Mouse (Mus musculus): ENCODE measurements around the gene Olfr639. TPM values are rescaled to one million over a fixed set of nuclear protein-coding genes. Genes with fewer than 3 reads are reported as not detected.
"Not testable (repeated sequence)": the region's sequence is repeated elsewhere in the genome, so short reads cannot be mapped to it uniquely, and the experiment has no call there.

Gene Olfr639
- polyA plus RNA-seq (2012; rRNA removed) = not detected in 2 replicates

DNA sequence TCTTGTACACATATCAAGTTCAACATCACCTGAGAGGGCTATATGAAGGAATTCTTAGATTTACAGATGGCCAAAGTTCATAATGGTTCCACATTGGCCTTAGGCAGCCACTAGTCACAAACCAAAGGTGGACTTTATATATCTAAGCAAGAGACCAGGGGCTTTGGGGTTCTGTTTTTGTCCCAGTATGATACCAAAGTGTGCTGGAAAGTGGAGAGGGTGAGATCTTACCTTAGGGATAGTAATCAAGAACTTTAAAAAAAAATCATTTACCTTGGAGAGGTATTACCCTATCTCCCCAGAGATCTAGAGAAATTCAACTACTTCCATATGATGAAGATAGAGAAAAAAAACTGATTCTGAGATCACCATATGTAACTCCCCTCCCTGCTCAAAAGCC is at the start of gene Olfr639:
Gene Olfr639 (minus strand): TSS at position 101 of the 400 bp plus-strand sequence.
- no peak for DNase-seq (ENCODE audit: extremely low spot score in 1 of 2, low spot score in 1 of 2)

DNA sequence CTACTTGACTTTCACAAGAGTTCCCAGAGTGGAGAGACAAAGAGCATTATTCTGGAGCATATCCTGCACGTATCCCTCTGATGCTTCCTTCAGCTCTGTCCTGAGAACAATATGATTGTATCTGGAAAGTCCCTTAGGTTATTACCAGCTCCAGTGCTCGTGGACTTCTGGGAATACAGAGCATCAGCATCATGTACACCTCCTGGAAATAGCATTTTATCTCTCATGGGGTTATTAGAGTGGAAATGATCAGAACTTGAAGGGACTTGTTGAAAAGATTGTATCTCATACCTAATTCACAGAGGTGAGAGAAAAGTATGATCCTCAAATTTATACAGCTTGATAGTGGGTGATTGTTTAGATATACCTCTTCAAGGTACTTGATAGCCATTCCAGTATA is 44.2 kb upstream of the Olfr639 start, which contains the start of gene 4930516K23Rik:
Gene 4930516K23Rik (minus strand): TSS at position 101 of the 400 bp plus-strand sequence.
- DNase-seq (ENCODE audit: extremely low spot score in 1 of 2, low spot score in 1 of 2) = no peak

DNA sequence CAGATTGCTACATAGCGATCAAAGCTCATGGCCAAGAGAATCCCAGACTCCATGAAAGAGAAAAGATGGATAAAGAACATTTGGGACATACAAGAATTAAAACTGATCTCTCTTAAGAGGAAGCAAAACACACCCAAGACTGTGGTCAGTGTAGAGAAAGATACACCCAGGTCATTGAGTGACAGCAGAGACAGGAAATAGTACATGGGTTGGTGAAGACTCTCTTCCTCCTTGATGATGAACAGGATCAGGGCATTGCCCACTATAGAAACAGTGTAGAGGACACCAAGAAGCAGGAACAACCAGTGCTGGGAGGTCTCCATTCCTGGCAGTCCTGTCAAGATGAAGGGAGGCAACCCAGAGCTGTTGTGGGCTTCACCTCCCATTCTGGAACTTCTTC is 42.1 kb upstream of the Olfr639 start:
- DNase-seq (ENCODE audit: extremely low spot score in 1 of 2, low spot score in 1 of 2) = no peak

DNA sequence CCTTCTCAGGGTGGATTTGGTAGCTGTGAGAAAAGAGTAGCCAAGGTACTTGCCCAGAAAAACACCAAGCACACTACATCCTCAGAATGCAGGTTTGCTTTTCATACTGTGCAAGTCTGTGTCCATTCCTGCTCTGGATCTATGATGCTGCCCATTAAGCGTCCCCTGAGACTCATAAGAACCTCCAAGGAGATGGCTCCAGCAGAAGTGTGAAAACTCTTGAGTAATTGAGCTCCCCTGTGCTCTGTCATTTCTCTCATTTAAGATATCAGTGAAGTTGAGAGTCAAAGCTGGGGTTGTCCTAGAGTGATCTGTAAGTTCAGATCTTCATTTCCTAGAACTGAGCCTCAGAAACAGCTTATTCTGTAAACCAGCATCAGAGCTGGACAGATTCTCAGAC is 35.5 kb upstream of the Olfr639 start, which contains the start of gene Olfr642:
Gene Olfr642 (minus strand): TSS at position 101 of the 400 bp plus-strand sequence.
- no peak for DNase-seq (ENCODE audit: extremely low spot score in 1 of 2, low spot score in 1 of 2)

DNA sequence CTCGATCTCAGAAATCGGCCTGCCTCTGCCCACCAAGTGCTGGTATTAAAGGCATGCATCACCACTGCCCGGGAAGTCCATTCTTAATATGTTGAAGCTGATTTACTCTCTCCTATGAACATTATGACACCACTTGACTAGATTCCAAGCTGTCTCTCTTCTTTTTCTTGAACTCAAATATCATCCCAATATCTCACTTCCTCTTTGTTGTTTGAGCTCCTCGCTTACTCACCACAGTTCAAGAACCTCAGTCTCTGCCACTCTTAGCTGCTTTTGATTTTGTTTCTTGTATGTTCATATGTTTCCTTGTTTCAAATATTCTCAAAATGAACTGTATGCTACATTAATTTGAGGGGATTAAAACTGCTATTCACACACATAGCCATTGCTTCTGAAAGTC is 33.6 kb upstream of the Olfr639 start:
- DNase-seq (ENCODE audit: extremely low spot score in 1 of 2, low spot score in 1 of 2) = no peak

DNA sequence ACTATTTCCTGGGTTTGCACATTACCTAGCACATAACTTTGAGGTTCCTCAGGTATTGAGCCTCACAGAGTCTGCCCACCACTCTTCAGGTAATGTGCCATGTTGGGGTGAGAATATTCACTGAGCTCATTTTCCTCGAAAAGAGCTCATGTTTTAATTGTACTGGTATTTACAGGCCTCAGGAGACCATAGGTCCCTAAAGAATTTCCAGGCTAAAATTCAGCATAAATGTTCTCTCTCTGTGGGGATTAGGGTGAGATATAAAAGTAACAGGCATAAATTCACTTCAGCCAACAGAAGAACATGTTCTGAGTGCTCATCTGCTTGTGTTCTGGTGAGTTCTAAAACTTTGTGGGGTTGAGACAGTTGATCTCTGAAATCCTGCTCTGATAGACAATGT is 18.0 kb upstream of the Olfr639 start, which contains the start of gene Olfr641:
Gene Olfr641 (plus strand): TSS at position 301 of the 400 bp plus-strand sequence.
- no peak for DNase-seq (ENCODE audit: extremely low spot score in 1 of 2, low spot score in 1 of 2)

DNA sequence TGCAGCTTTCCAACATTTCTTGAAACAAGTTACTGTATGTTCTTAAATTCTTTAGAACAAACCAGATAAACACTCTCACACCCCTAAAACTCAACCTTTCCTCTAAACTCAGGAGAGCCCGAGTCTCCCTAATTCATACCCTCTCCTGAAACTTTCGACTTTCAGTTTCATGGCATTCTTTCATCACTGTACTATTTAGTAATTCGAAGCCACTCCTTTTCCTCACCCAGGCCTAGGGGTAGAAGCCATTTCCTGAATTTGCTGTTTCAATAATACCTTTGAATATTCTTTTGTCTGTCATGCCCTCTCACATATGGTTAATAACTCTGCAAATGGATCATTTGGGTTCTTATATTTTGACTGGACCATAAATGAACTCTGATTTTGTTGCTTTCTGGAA is 9.9 kb upstream of the Olfr639 start:
- no peak for DNase-seq (ENCODE audit: extremely low spot score in 1 of 2, low spot score in 1 of 2)

DNA sequence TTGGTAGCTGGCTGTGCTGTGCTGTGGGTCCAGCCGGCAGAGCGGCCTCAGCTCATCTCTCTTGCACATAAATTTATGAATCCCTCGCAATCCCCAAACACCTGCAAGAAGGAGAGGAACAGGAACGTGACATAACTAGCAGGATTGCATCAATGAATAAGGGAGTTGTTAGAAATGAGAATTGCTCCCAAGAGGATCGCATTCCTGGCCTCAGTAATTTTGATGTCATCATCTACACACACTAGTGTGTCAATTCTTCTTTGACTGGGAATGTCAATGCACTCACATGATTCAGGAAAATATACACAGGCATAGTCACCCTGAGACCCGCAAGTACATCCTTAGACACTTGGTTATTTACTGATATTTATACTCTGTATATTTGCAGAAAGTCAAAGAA is 8.4 kb upstream of the Olfr639 start, which contains the start of gene Olfr640:
Gene Olfr640 (minus strand): TSS at position 101 of the 400 bp plus-strand sequence.
- no peak for DNase-seq (ENCODE audit: extremely low spot score in 1 of 2, low spot score in 1 of 2)

DNA sequence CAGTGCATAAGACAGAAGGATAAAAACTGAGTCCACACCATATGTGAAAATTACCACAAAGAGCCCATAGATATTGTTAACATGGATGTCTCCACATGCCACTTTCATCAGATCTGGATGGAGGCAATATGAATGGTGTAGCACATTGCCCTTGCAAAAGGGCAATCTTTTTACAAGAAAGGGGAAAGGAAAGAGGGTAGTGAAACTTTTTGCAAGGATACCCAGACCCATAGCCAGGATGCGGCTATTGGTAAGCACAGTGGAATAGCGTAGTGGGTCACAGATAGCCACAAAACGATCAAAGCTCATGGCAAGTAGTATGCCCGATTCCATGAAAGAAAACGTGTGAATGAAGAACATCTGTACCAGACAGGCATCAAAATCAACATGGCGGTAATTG is 4.5 kb upstream of the Olfr639 start:
- no peak for DNase-seq (ENCODE audit: extremely low spot score in 1 of 2, low spot score in 1 of 2)

DNA sequence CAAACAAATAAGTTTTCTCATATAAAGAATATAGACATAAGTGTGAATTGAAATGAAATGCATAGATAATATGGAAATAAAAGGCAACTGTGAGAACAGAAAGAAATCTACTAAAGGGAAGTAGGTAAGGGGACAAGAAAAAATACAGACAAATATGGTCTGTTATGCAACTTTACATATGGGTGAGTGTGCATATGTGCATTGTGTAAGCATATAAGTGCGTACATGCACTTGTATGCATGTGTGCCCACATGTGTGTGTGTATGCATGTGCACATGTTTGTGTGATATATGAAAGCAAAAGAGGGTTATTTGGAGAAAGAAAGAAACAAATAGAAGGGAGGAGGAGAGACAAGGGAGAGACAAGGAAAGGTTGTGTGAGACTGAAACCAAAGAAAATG is 1.9 kb upstream of the Olfr639 start:
- DNase-seq (ENCODE audit: extremely low spot score in 1 of 2, low spot score in 1 of 2) = no peak

DNA sequence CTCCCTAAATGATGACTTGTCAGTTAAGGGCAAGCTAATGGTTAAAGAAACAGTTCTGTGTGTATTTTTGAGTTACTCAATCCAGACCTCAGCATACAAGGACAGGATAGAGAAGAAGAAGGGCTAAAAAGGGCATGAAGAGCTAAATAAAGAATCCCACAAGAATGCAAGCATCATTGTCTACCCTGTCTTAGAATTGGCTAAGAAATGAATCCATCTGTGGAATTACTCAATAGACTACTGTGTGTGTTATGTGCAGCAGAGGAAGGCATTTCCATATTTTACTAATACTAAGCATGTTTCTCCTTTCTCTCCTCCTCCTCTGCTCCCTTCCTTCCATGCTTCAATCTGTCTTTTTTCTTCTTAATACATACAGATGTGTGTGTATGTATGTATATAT is 18.0 kb downstream of the Olfr639 start:
- no peak for DNase-seq (ENCODE audit: extremely low spot score in 1 of 2, low spot score in 1 of 2)

DNA sequence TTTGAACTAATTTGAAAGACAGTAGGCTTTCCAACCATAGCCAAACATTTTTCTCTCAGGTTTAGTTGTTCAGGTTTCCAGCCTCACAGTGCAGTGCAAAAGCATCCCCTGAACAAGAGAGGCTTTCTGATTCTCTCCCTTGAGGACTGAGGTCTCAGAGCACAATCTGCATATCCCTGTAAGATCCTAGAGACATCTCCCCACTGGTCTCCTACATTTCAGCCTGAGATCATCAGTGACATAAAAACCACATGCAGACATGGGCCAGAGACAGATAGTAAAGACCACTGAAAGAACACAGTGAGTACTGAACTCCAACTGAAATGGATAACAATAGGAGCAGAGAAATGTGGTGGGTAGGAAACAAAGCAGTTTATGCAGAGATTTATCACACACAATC is 18.7 kb downstream of the Olfr639 start, which contains the start of gene Olfr638:
Gene Olfr638 (plus strand): TSS at position 301 of the 400 bp plus-strand sequence.
- no peak for DNase-seq (ENCODE audit: extremely low spot score in 1 of 2, low spot score in 1 of 2)

DNA sequence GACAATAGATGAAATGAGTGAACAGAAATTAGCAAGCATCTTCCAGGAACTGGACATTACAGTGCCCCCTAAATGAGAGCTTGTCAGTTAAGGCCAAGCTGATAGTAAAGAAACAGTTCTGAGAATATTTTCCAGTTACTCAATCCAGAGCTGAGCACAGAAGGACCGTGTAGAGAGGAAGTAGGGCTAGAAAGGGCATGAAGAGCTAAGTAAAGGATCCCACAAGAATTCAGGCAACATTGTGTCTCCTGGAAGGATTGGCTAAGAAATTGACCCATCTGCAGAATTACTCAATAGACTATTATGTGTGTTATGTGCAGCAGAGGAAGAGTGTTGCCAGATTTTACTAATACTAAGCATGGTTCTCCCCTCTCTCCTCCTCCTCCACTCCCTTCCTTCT is 45.3 kb downstream of the Olfr639 start:
- no peak for DNase-seq (ENCODE audit: extremely low spot score in 1 of 2, low spot score in 1 of 2)

DNA sequence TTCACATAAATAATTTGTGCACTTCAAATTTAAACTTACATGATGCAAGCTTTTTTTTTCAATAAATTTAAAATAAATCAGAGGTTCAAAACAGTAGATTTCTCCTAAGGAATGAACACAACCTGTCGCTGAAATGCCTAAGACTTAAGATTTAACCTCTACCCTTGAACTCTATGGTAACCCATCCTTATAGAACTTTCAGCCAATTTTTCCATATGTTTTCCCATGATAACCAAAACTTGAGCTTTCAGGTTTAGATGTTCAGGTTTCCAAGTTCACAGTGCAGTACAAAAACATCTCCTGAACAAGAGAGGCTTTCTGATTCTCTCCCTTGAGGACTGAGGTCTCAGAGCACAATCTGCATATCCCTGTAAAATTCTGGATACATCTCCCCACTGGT is 46.3 kb downstream of the Olfr639 start, which contains the start of gene Olfr635:
Gene Olfr635 (plus strand): TSS at position 301 of the 400 bp plus-strand sequence.
- DNase-seq (ENCODE audit: extremely low spot score in 1 of 2, low spot score in 1 of 2) = no peak

DNA sequence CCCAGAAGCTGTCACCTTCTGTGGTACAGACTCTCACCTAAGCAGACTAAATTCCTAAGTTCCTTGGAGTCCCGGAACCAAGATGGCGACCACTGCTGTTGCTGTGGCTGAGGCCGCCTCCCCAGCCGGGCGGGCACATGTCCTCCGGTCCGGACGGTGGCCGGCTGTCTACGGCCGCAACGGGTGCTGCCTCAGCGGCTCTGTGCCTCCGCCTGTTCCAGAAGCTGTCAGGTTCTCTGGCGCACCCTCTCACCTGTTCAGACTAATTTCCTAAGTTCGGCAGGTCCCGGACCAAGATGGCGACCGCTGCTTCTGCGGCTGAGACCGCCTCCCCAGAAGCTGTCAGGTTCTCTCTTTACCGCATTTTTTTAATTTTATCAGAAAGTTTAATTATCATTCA is 50.2 kb downstream of the Olfr639 start:
- not testable (repeated sequence) for DNase-seq (ENCODE audit: extremely low spot score in 1 of 2, low spot score in 1 of 2)

Other genes starting within 250 kb of the Olfr639 start
- gene Olfr69, start 245.7 kb downstream of the Olfr639 start, polyA plus RNA-seq (2012; rRNA removed) = not detected in 2 replicates
- gene Olfr68, start 237.6 kb downstream of the Olfr639 start, polyA plus RNA-seq (2012; rRNA removed) = not detected in 2 replicates
- gene Olfr67, start 225.5 kb downstream of the Olfr639 start, polyA plus RNA-seq (2012; rRNA removed) = not detected in 2 replicates
- gene Hbb-bt, start 203.3 kb downstream of the Olfr639 start, polyA plus RNA-seq (2012; rRNA removed) = 66.4 and 91.1 TPM in 2 replicates
- 468 and 610 TPM in 2 replicates for gene Hbb-bs, start 189.2 kb downstream of the Olfr639 start, polyA plus RNA-seq (2012; rRNA removed)
- not detected in 2 replicates for gene Hbb-bh2, start 176.8 kb downstream of the Olfr639 start, polyA plus RNA-seq (2012; rRNA removed)
- gene Hbb-bh1, start 174.1 kb downstream of the Olfr639 start, polyA plus RNA-seq (2012; rRNA removed) = 2.1 and 9.1 TPM in 2 replicates
- 20.5 and 59.2 TPM in 2 replicates for gene Hbb-y, start 164.1 kb downstream of the Olfr639 start, polyA plus RNA-seq (2012; rRNA removed)
- not detected in 2 replicates for gene Olfr66, start 131.1 kb downstream of the Olfr639 start, polyA plus RNA-seq (2012; rRNA removed)
- not detected in 2 replicates for gene Olfr64, start 122.8 kb downstream of the Olfr639 start, polyA plus RNA-seq (2012; rRNA removed)
- gene Olfr65, start 113.8 kb downstream of the Olfr639 start, polyA plus RNA-seq (2012; rRNA removed) = not detected in 2 replicates
- not detected in 2 replicates for gene Olfr631, start 88.5 kb downstream of the Olfr639 start, polyA plus RNA-seq (2012; rRNA removed)
- not detected in 2 replicates for gene Olfr632, start 83.0 kb downstream of the Olfr639 start, polyA plus RNA-seq (2012; rRNA removed)
- not detected in 2 replicates for gene Olfr633, start 72.9 kb downstream of the Olfr639 start, polyA plus RNA-seq (2012; rRNA removed)
- gene Olfr635, start 46.2 kb downstream of the Olfr639 start, polyA plus RNA-seq (2012; rRNA removed) = not detected in 2 replicates
- not detected in 2 replicates for gene Olfr638, start 18.6 kb downstream of the Olfr639 start, polyA plus RNA-seq (2012; rRNA removed)
- gene Olfr640, start 8.3 kb upstream of the Olfr639 start, polyA plus RNA-seq (2012; rRNA removed) = 0.11 TPM in 1 of 2 replicates, not detected in the other
- not detected in 2 replicates for gene Olfr641, start 18.1 kb upstream of the Olfr639 start, polyA plus RNA-seq (2012; rRNA removed)
- gene Olfr642, start 35.4 kb upstream of the Olfr639 start, polyA plus RNA-seq (2012; rRNA removed) = not detected in 2 replicates
- gene 4930516K23Rik, start 44.1 kb upstream of the Olfr639 start, polyA plus RNA-seq (2012; rRNA removed) = not detected in 2 replicates
- 0.02 TPM in 1 of 2 replicates, not detected in the other for gene Olfr644, start 54.6 kb upstream of the Olfr639 start, polyA plus RNA-seq (2012; rRNA removed)
- gene Olfr645, start 68.2 kb upstream of the Olfr639 start, polyA plus RNA-seq (2012; rRNA removed) = not detected in 2 replicates
- not detected in 2 replicates for gene Olfr646, start 87.6 kb upstream of the Olfr639 start, polyA plus RNA-seq (2012; rRNA removed)
- gene Ubqln5, start 112.5 kb upstream of the Olfr639 start, polyA plus RNA-seq (2012; rRNA removed) = not detected in 2 replicates
- gene Olfr643, start 120.1 kb upstream of the Olfr639 start, polyA plus RNA-seq (2012; rRNA removed) = not detected in 2 replicates
- not detected in 2 replicates for gene Ubqln3, start 126.0 kb upstream of the Olfr639 start, polyA plus RNA-seq (2012; rRNA removed)
- gene Ubqlnl, start 133.3 kb upstream of the Olfr639 start, polyA plus RNA-seq (2012; rRNA removed) = not detected in 2 replicates
- 0.06 and 0.82 TPM in 2 replicates for gene Olfm5, start 147.5 kb upstream of the Olfr639 start, polyA plus RNA-seq (2012; rRNA removed)
- gene Olfr648, start 166.1 kb upstream of the Olfr639 start, polyA plus RNA-seq (2012; rRNA removed) = 0.08 and 0.16 TPM in 2 replicates
- 0.23 TPM in 1 of 2 replicates, not detected in the other for gene Olfr649, start 178.7 kb upstream of the Olfr639 start, polyA plus RNA-seq (2012; rRNA removed)
- gene Trim6, start 201.5 kb upstream of the Olfr639 start, polyA plus RNA-seq (2012; rRNA removed) = 0.56 and 1.0 TPM in 2 replicates
- gene Trim34a, start 227.2 kb upstream of the Olfr639 start, polyA plus RNA-seq (2012; rRNA removed) = 4.0 and 4.1 TPM in 2 replicates

All from frontal cortex, adult 2 months (tissue).